Mouse (Mus musculus) bone marrow, adult 2 months (tissue): ENCODE data around the gene Yif1a.

Experiments
- CTCF ChIP-seq: fragments of 200-500 bp; IDR thresholded peaks from 2 replicates; pipeline ENCODE4 v1.5.1; 2011; ENCODE audit warnings: low read length, control low read depth; ENCODE audit not compliant: control insufficient read depth, insufficient read depth
- POLR2A ChIP-seq: fragments of 200-500 bp; IDR thresholded peaks from 2 replicates; pipeline ENCODE4 v1.6.1; 2011; ENCODE audit warnings: low read depth, mild to moderate bottlenecking, control low read depth, low read length, borderline replicate concordance; ENCODE audit not compliant: control insufficient read depth

GRCm38 (mm10) chr19:5113783-5114182, 25.4 kb downstream of the Yif1a start:
- no peak for TF ChIP-seq POLR2A
- no peak for TF ChIP-seq CTCF
